Mouse (Mus musculus) forebrain, postnatal 0 days (tissue): ENCODE results near the gene Lmln. TPM values are rescaled to one million over a fixed set of nuclear protein-coding genes. Genes with fewer than 3 reads are reported as not detected.
A peak's percentile ranks its signal among the peaks of the same experiment; 100 is the strongest.

Experiments used
- ATAC-seq: fragments of 200-750 bp; cut with Nextera tagmentation; 2 replicates; pipeline ENCODE4 v1.8.0; 2017; ENCODE audit warnings: mild to moderate bottlenecking, moderate library complexity
- DNase-seq: peaks from one replicate; pipeline ENCODE4 v3.0.0-alpha.2; 2015
- H3K27ac ChIP-seq: fragments of 300-500 bp; sonication (generic); 2 replicates; pipeline ENCODE4 v1.5.1; 2014; ENCODE audit warnings: low read depth, mild to moderate bottlenecking, antibody characterized with exemption, low read length, moderate library complexity, mixed read lengths
- H3K27me3 ChIP-seq: fragments of 300-500 bp; sonication (generic); 2 replicates; pipeline ENCODE4 v1.6.1; 2014; ENCODE audit warnings: mild to moderate bottlenecking, low read length, mixed read lengths; ENCODE audit not compliant: insufficient read depth
- H3K36me3 ChIP-seq: fragments of 300-500 bp; sonication (generic); 2 replicates; pipeline ENCODE4 v1.6.1; 2014; ENCODE audit warnings: mild to moderate bottlenecking, moderate library complexity; ENCODE audit not compliant: insufficient read depth
- H3K4me1 ChIP-seq: fragments of 300-500 bp; sonication (generic); 2 replicates; pipeline ENCODE4 v1.6.1; 2014; ENCODE audit warnings: antibody characterized with exemption; ENCODE audit not compliant: insufficient read depth
- H3K4me2 ChIP-seq: fragments of 300-500 bp; sonication (generic); 2 replicates; pipeline ENCODE4 v1.6.1; 2014; ENCODE audit warnings: low read depth, mild to moderate bottlenecking, moderate library complexity
- H3K4me3 ChIP-seq: fragments of 300-500 bp; sonication (generic); 2 replicates; pipeline ENCODE4 v1.5.1; 2014; ENCODE audit warnings: low read depth, low read length, mixed read lengths
- H3K9ac ChIP-seq: fragments of 300-500 bp; sonication (generic); 2 replicates; pipeline ENCODE4 v1.6.1; 2014; ENCODE audit warnings: mild to moderate bottlenecking
- H3K9me3 ChIP-seq: fragments of 300-500 bp; sonication (generic); 2 replicates; pipeline ENCODE4 v1.6.1; 2016; ENCODE audit warnings: low read length
- CTCF ChIP-seq: sonication (generic); IDR thresholded peaks from 2 replicates; pipeline ENCODE4 v1.5.1; 2016; ENCODE audit warnings: antibody characterized with exemption, control low read depth, low read depth
- WGBS: fragments of 180-500 bp; shearing (Covaris S2); extraction: QIAGEN DNeasy Blood & Tissue Kit; methylation state at CpG from one replicate; pipeline ENCODE4 v1.1.7; 2014; 5-methylcytosine and 5-hydroxymethylcytosine counted together
- polyA plus RNA-seq: library from polyadenylated mRNA; unstranded; fragments of >200 nt; fragmentation: Nextera tagmentation; extraction: Ambion mirVana; gene quantifications from 2 replicates; pipeline ENCODE4 v1.2.1, GENCODE M21; 2015
- total RNA-seq: library from RNA; depleted of rRNA; stranded (reverse); fragments of >200 nt; gene quantifications from 2 replicates; pipeline ENCODE4 v1.2.3, GENCODE M21; 2014; rRNA removed

Gene Lmln
- total RNA-seq (7.3 and 16.6 TPM in 2 replicates), polyA plus RNA-seq (0.87 and 3.0 TPM in 2 replicates)

- Histone ChIP-seq H3K27ac (peak within 1 kb of the TSS; percentile 78), H3K4me2 (peak within 1 kb of the TSS; percentile 89), H3K9me3 (no peaks in the 10 kb centered on the region), H3K4me1 (peaks cover 15% of the 10 kb centered on the region), H3K4me3 (peak within 1 kb of the TSS; percentile 67), H3K27me3 (no peaks in the 10 kb centered on the region), H3K9ac (peak within 1 kb of the TSS; percentile 74), H3K36me3 (peaks cover 22% of the 10 kb centered on the region)
- TF ChIP-seq CTCF = no peak
- 1% methylated on average over 60 of the region's 64 CpGs for WGBS
- peak; percentile 91 for DNase-seq
- peak; percentile 96 for ATAC-seq
Measured at GRCm38 (mm10) chr16:33062024-33062681, at the start of gene Lmln. Gene Lmln, plus strand, starts transcription at chr16:33062521.

- Histone ChIP-seq H3K27me3 (no peaks in the 10 kb centered on the region), H3K4me1 (no peaks in the 10 kb centered on the region), H3K27ac (no peak overlapping the region), H3K4me3 (no peak overlapping the region), H3K4me2 (no peak overlapping the region), H3K9me3 (no peaks in the 10 kb centered on the region), H3K36me3 (peaks cover 47% of the 10 kb centered on the region), H3K9ac (no peak overlapping the region)
- 96% methylated on average over 5 of the region's 5 CpGs for WGBS
- no peak for DNase-seq
- ATAC-seq = no peak
- no peak for TF ChIP-seq CTCF
Measured at GRCm38 (mm10) chr16:33013801-33014200, 48.5 kb upstream of the Lmln start.

GRCm38 (mm10) chr16:33014921-33015320, 47.4 kb upstream of the Lmln start:
- H3K27me3 ChIP-seq = no peaks in the 10 kb centered on the region
- no peak overlapping the region for H3K4me3 ChIP-seq
- no peak overlapping the region for H3K4me2 ChIP-seq
- peaks cover 40% of the 10 kb centered on the region for H3K36me3 ChIP-seq
- H3K27ac ChIP-seq = no peak overlapping the region
- no peaks in the 10 kb centered on the region for H3K4me1 ChIP-seq
- ATAC-seq (no peak), DNase-seq (no peak)
- no peaks in the 10 kb centered on the region for H3K9me3 ChIP-seq
- no peak for TF ChIP-seq CTCF
- WGBS = 79% methylated on average over 1 of the region's 1 CpGs
- H3K9ac ChIP-seq = no peak overlapping the region

GRCm38 (mm10) chr16:33015396-33015907, 46.9 kb upstream of the Lmln start:
- no peaks in the 10 kb centered on the region for H3K27me3 ChIP-seq
- no peak overlapping the region for H3K4me3 ChIP-seq
- WGBS = 93% methylated on average over 3 of the region's 3 CpGs
- H3K4me1 ChIP-seq = no peaks in the 10 kb centered on the region
- H3K9ac ChIP-seq = no peak overlapping the region
- ATAC-seq (no peak), DNase-seq (no peak)
- no peak for TF ChIP-seq CTCF
- no peak overlapping the region for H3K27ac ChIP-seq
- no peak overlapping the region for H3K4me2 ChIP-seq
- H3K36me3 ChIP-seq = peaks cover 34% of the 10 kb centered on the region
- no peaks in the 10 kb centered on the region for H3K9me3 ChIP-seq

GRCm38 (mm10) chr16:33015986-33016385, 46.3 kb upstream of the Lmln start:
- Histone ChIP-seq H3K4me3 (no peak overlapping the region), H3K4me1 (no peaks in the 10 kb centered on the region), H3K4me2 (no peak overlapping the region), H3K9me3 (no peaks in the 10 kb centered on the region), H3K27me3 (no peaks in the 10 kb centered on the region), H3K27ac (no peak overlapping the region), H3K36me3 (peaks cover 34% of the 10 kb centered on the region), H3K9ac (no peak overlapping the region)
- ATAC-seq (no peak), DNase-seq (no peak)
- WGBS = 87% methylated on average over 2 of the region's 2 CpGs
- TF ChIP-seq CTCF = no peak

- H3K4me2 ChIP-seq = no peak overlapping the region
- no peaks in the 10 kb centered on the region for H3K27me3 ChIP-seq
- no peak for TF ChIP-seq CTCF
- no peak overlapping the region for H3K4me3 ChIP-seq
- H3K36me3 ChIP-seq = peaks cover 22% of the 10 kb centered on the region
- WGBS = 92% methylated on average over 5 of the region's 5 CpGs
- no peak for ATAC-seq
- no peaks in the 10 kb centered on the region for H3K4me1 ChIP-seq
- no peak overlapping the region for H3K9ac ChIP-seq
- H3K27ac ChIP-seq = no peak overlapping the region
- DNase-seq = no peak
- H3K9me3 ChIP-seq = no peaks in the 10 kb centered on the region
Measured at GRCm38 (mm10) chr16:33017677-33018349, 44.5 kb upstream of the Lmln start.
